Mouse (Mus musculus) testis, adult 2 months (tissue): ENCODE data around the gene Soga1. TPM values are rescaled to one million over a fixed set of nuclear protein-coding genes. Genes with fewer than 3 reads are reported as not detected.

Experiments used
- H3K27ac ChIP-seq: fragments of 200-500 bp; 2 replicates; pipeline ENCODE4 v1.5.1; 2012; ENCODE audit warnings: low read depth, low read length; ENCODE audit not compliant: control insufficient read depth, insufficient read depth
- H3K27me3 ChIP-seq: fragments of 200-500 bp; 2 replicates; pipeline ENCODE4 v1.6.1; 2012; ENCODE audit warnings: mild to moderate bottlenecking, low read length, moderate library complexity; ENCODE audit not compliant: control insufficient read depth, insufficient read depth
- H3K36me3 ChIP-seq: fragments of 200-500 bp; 2 replicates; pipeline ENCODE4 v1.6.1; 2012; ENCODE audit warnings: mild to moderate bottlenecking, low read length; ENCODE audit not compliant: control insufficient read depth, insufficient read depth
- H3K4me1 ChIP-seq: fragments of 200-500 bp; 2 replicates; pipeline ENCODE4 v1.6.1; 2012; ENCODE audit warnings: low read length; ENCODE audit not compliant: control insufficient read depth, insufficient read depth
- H3K4me3 ChIP-seq: fragments of 200-500 bp; 2 replicates; pipeline ENCODE4 v1.5.1; 2012; ENCODE audit warnings: low read depth, mild to moderate bottlenecking, low read length, moderate library complexity, mixed read lengths; ENCODE audit not compliant: control insufficient read depth
- CTCF ChIP-seq: fragments of 200-500 bp; IDR thresholded peaks from 2 replicates; pipeline ENCODE4 v1.5.1; 2012; ENCODE audit warnings: low read depth, mild to moderate bottlenecking, inconsistent platforms, low read length, moderate library complexity; ENCODE audit not compliant: control insufficient read depth, insufficient read depth, insufficient replicate concordance
- POLR2A ChIP-seq: fragments of 200-500 bp; IDR thresholded peaks from 2 replicates; pipeline ENCODE4 v1.6.1; 2012; ENCODE audit warnings: low read depth, mild to moderate bottlenecking, inconsistent platforms, low read length, moderate library complexity; ENCODE audit not compliant: control insufficient read depth
- polyA plus RNA-seq: library from polyadenylated mRNA; depleted of rRNA; stranded (reverse); fragments of >200 nt; gene quantifications from 2 replicates; pipeline ENCODE4 v1.2.3, GENCODE M21; 2012

Soga1 gene
- polyA plus RNA-seq, 1 experiment: 4.5 TPM

DNA sequence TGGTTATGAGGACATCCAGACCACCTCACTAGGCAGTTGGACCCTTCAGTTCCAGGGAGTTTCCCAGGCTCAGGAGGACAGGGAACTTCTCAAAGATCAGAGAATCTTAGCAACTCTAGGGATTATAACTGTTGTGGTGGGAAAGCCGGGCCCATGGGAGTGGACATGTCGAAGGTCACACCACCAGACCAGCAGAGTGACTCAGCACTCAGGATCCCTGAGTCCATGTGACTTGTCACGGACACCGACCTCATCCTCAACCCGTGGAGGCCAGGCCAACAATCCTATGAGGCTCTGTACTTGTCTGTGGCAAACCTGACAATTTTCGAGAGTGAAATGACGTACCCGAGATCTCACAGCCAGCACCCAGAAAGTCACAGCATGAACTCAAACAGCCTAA lies 42.7 kb downstream of the Soga1 start:
- TF ChIP-seq CTCF: no peak
- TF ChIP-seq POLR2A: no peak
- H3K27me3 ChIP-seq: no peaks in the 10 kb centered on the region
- no peaks in the 10 kb centered on the region for H3K36me3 ChIP-seq
- H3K27ac ChIP-seq: no peak overlapping the region
- peaks cover 11% of the 10 kb centered on the region for H3K4me1 ChIP-seq
- no peak overlapping the region for H3K4me3 ChIP-seq

GRCm38 (mm10) chr2:157035371-157035770 lies 43.7 kb downstream of the Soga1 start:
- Histone ChIP-seq H3K4me3 (no peak overlapping the region), H3K36me3 (no peaks in the 10 kb centered on the region), H3K27ac (no peak overlapping the region), H3K4me1 (peaks cover 5% of the 10 kb centered on the region), H3K27me3 (no peaks in the 10 kb centered on the region)
- TF ChIP-seq POLR2A: no peak
- TF ChIP-seq CTCF: no peak

GRCm38 (mm10) chr2:157030804-157031203 lies 48.2 kb downstream of the Soga1 start:
- Histone ChIP-seq H3K4me3 (no peak overlapping the region), H3K27me3 (no peaks in the 10 kb centered on the region), H3K36me3 (no peaks in the 10 kb centered on the region), H3K27ac (no peak overlapping the region), H3K4me1 (no peaks in the 10 kb centered on the region)
- no peak for TF ChIP-seq POLR2A
- peak; percentile 82; the same call in 1 of the 2 replicates for TF ChIP-seq CTCF

GRCm38 (mm10) chr2:157028261-157028660 lies 50.8 kb downstream of the Soga1 start:
- no peaks in the 10 kb centered on the region for H3K4me1 ChIP-seq
- no peaks in the 10 kb centered on the region for H3K36me3 ChIP-seq
- no peak for TF ChIP-seq CTCF
- TF ChIP-seq POLR2A: no peak
- no peaks in the 10 kb centered on the region for H3K27me3 ChIP-seq
- no peak overlapping the region for H3K27ac ChIP-seq
- H3K4me3 ChIP-seq: no peak overlapping the region

DNA sequence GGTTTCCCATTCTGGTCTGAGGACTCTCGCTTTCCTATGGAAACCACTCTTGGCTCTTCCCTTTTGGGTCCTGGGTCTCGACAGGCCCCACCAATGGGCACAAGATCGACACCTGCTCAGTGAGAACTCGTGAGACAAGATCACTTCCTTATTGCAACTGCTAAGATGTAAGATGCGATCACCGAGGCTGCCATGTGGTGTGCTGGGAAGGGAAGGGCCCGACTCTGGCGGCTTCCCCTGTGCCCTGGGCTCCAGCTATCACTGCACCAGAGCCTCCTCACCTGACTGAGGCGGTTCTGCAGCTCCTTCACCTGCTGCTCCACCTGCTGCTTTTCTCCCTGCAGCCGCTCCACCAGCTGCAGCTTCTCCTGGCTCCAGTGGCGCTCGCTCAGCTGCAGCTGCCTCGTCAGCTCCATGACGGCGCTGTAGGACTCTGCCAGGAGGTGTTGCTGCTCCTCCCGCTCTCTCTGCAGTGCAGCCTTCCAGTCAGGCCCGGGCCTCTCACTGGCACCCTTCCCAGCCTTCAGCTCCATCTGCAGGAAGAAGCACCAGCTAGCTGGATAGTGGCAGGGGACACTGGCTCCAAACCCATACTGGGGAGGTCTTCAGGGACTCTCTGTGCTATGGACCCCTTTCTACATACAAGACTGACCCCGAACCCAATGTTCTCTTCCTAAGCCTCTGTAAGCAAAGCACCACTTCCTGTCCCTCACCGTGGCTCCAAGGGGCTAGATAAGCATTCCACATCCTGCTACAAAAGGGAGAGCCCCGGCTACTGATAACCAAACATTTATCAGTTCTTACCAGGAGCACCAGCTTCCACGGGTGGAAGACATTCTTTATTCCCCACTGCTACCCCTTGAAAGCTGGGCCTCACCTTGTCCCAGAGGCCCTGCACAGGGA lies 51.7 kb downstream of the Soga1 start:
- H3K27me3 ChIP-seq: no peaks in the 10 kb centered on the region
- no peaks in the 10 kb centered on the region for H3K36me3 ChIP-seq
- H3K4me1 ChIP-seq: no peaks in the 10 kb centered on the region
- no peak overlapping the region for H3K27ac ChIP-seq
- TF ChIP-seq CTCF (no peak), POLR2A (no peak)
- H3K4me3 ChIP-seq: no peak overlapping the region

- Histone ChIP-seq H3K4me3 (peak overlapping the region; percentile 53; the same call in 1 of the 2 replicates), H3K36me3 (no peaks in the 10 kb centered on the region), H3K27me3 (no peaks in the 10 kb centered on the region), H3K27ac (no peak overlapping the region), H3K4me1 (peaks cover 4% of the 10 kb centered on the region)
- no peak for TF ChIP-seq CTCF
- TF ChIP-seq POLR2A: no peak
Measured at GRCm38 (mm10) chr2:157021156-157021555, 57.9 kb downstream of the Soga1 start.

DNA sequence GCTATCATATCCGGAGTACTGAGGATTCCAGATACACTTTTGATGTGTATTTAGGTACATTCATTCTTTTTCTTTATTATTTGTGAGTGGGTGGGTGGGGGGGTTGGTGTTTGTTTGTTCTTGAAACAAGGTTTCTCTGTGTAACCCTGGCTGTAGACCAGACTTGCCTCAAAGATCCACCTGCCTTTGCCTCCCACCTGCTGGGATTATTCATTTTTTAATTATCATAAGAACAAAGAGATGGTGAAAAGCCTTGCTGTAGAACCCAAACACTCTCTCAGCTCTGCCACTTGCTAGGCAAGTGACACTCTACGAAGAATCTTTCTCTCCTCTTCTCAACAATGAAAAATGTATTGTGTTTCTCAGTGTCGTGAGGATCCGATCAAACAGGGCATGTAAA lies 59.8 kb downstream of the Soga1 start:
- no peak overlapping the region for H3K27ac ChIP-seq
- no peaks in the 10 kb centered on the region for H3K36me3 ChIP-seq
- no peaks in the 10 kb centered on the region for H3K27me3 ChIP-seq
- H3K4me1 ChIP-seq: peaks cover 4% of the 10 kb centered on the region
- TF ChIP-seq POLR2A (no peak), CTCF (no peak)
- H3K4me3 ChIP-seq: no peak overlapping the region
